Mouse (Mus musculus) intestine, embryonic 16.5 days (tissue): Measurements from ENCODE around the gene Arih1. TPM values are rescaled to one million over a fixed set of nuclear protein-coding genes. Genes with fewer than 3 reads are reported as not detected.
"Not testable (repeated sequence)": the region's sequence is repeated elsewhere in the genome, so short reads cannot be mapped to it uniquely, and the experiment has no call there.

Source experiments
- ATAC-seq: fragments of 200-750 bp; cut with Nextera tagmentation; 2 replicates; pipeline ENCODE4 v1.8.0; 2017; ENCODE audit warnings: moderate TSS enrichment, moderate library complexity
- H3K27ac ChIP-seq: fragments of 300-500 bp; sonication (generic); 2 replicates; pipeline ENCODE4 v1.5.1; 2014; ENCODE audit warnings: mild to moderate bottlenecking, low read length
- H3K27me3 ChIP-seq: fragments of 300-500 bp; sonication (generic); replicated peaks from 2 replicates; pipeline ENCODE4 v1.6.1; 2014; ENCODE audit warnings: low read length, control low read depth, mixed read lengths; ENCODE audit not compliant: control insufficient read depth, insufficient read depth
- H3K36me3 ChIP-seq: fragments of 300-500 bp; sonication (generic); 2 replicates; pipeline ENCODE4 v1.6.1; 2014; ENCODE audit warnings: low read length, control low read depth; ENCODE audit not compliant: control insufficient read depth, insufficient read depth
- H3K4me1 ChIP-seq: fragments of 300-500 bp; sonication (generic); 2 replicates; pipeline ENCODE4 v1.6.1; 2014; ENCODE audit warnings: low read length, control low read depth, mixed read lengths; ENCODE audit not compliant: control insufficient read depth, insufficient read depth
- H3K4me2 ChIP-seq: fragments of 300-500 bp; sonication (generic); 2 replicates; pipeline ENCODE4 v1.6.1; 2014; ENCODE audit warnings: low read depth, low read length, control low read depth
- H3K4me3 ChIP-seq: fragments of 300-500 bp; sonication (generic); 2 replicates; pipeline ENCODE4 v1.5.1; 2014; ENCODE audit warnings: mild to moderate bottlenecking, low read length
- H3K9ac ChIP-seq: fragments of 300-500 bp; sonication (generic); 2 replicates; pipeline ENCODE4 v1.6.1; 2014; ENCODE audit warnings: low read depth, low read length
- H3K9me3 ChIP-seq: fragments of 300-500 bp; sonication (generic); 2 replicates; pipeline ENCODE4 v1.6.1; 2016; ENCODE audit warnings: low read length, control low read depth; ENCODE audit not compliant: control insufficient read depth
- WGBS: fragments of 180-500 bp; shearing (Covaris S2); extraction: QIAGEN DNeasy Blood & Tissue Kit; methylation state at CpG from one replicate; pipeline ENCODE4 v1.1.7; 2014; 5-methylcytosine and 5-hydroxymethylcytosine counted together
- polyA plus RNA-seq: library from polyadenylated mRNA; unstranded; fragments of >200 nt; fragmentation: Nextera tagmentation; extraction: Ambion mirVana; gene quantifications from 2 replicates; pipeline ENCODE4 v1.2.1, GENCODE M21; 2015

Gene Arih1
- polyA plus RNA-seq, 1 experiment from 2014 or later: 7.7 TPM

- 90% methylated on average over 2 of the region's 2 CpGs for WGBS
- H3K27ac ChIP-seq: no peak overlapping the region
- no peaks in the 10 kb centered on the region for H3K4me1 ChIP-seq
- no peak overlapping the region for H3K4me2 ChIP-seq
- no peaks in the 10 kb centered on the region; the same call in 1 of the 2 replicates for H3K36me3 ChIP-seq
- H3K4me3 ChIP-seq: no peak overlapping the region
- no peak overlapping the region for H3K9ac ChIP-seq
- ATAC-seq: no peak
- H3K27me3 ChIP-seq: no peaks in the 10 kb centered on the region
- no peaks in the 10 kb centered on the region for H3K9me3 ChIP-seq
Measured at GRCm38 (mm10) chr9:59431626-59432025, 54.8 kb downstream of the Arih1 start.

DNA sequence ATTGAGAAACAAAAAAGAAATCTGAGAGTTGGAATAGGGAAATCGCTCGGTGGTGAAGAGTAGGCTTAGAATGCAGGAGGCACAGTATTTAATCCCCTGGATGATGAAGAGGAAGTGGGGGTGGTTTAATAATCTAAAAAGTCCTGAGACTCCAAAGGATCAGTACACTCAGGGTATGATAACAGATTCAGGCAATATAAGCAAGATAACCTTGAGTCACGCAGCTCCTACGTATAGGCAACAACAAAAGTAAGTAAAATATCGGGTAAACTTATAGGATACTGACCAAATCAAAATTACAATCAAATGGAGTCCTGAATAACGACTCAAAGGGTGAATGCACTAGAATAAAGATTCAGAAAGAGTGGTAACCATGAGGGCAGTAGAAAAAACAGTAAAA, 65.9 kb downstream of the Arih1 start:
- Histone ChIP-seq H3K4me2 (no peak overlapping the region), H3K9me3 (no peaks in the 10 kb centered on the region), H3K36me3 (no peaks in the 10 kb centered on the region), H3K9ac (no peak overlapping the region), H3K4me3 (no peak overlapping the region), H3K4me1 (no peaks in the 10 kb centered on the region), H3K27ac (no peak overlapping the region), H3K27me3 (no peaks in the 10 kb centered on the region)
- WGBS: 86% methylated on average over 6 of the region's 6 CpGs
- ATAC-seq: no peak

DNA sequence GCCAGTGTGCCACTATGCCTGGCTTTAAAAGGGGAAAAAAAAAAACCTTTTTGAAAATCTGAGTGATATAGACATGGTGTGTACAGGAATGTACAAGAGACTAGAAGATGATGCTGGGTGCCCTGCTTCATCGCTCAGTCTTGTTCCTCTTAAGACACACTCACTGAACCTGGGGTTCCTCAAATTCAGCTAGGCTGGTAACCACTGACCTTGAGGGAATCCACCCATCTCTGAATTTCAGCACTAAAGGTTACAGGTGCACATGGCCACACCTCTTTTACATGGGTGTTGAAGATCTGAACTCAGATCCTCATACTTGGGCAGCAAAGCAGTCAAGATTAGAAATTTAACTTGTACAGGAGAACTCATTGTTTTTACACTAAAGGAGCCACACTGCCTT, 79.1 kb downstream of the Arih1 start:
- Histone ChIP-seq H3K4me3 (no peak overlapping the region), H3K4me1 (no peaks in the 10 kb centered on the region), H3K36me3 (peaks cover 19% of the 10 kb centered on the region; the same call in 1 of the 2 replicates), H3K27me3 (no peaks in the 10 kb centered on the region), H3K27ac (no peak overlapping the region), H3K9me3 (no peaks in the 10 kb centered on the region), H3K4me2 (no peak overlapping the region), H3K9ac (no peak overlapping the region)
- WGBS: 95% methylated on average over 1 of the region's 1 CpGs
- ATAC-seq: no peak

DNA sequence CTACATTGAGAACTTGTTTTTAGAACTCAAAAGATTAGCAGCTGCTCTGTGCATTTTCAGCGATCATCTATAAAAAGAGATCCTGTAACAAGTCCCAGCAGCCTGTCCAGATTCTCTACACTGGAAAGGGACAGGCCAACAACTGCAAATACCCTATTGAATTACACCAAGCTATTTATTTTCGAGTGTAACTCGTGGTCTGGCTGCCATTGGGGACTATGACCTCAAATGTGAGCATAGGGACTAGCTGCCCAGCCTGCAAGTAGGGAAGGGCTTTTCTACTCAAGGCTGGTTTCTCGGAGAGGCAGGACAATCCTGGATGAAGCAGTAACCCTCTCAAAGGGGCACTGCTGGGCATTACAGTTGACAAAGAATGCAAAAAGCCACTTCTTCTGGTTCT, 97.3 kb downstream of the Arih1 start:
- Histone ChIP-seq H3K9me3 (no peaks in the 10 kb centered on the region), H3K27ac (no peak overlapping the region), H3K36me3 (peaks cover 14% of the 10 kb centered on the region), H3K9ac (no peak overlapping the region), H3K4me1 (no peaks in the 10 kb centered on the region), H3K4me3 (no peak overlapping the region), H3K4me2 (no peak overlapping the region), H3K27me3 (no peaks in the 10 kb centered on the region)
- 81% methylated on average over 4 of the region's 4 CpGs for WGBS
- no peak for ATAC-seq

GRCm38 (mm10) chr9:59388311-59388710, 98.1 kb downstream of the Arih1 start:
- WGBS: 84% methylated on average over 1 of the region's 1 CpGs
- Histone ChIP-seq H3K4me2 (no peak overlapping the region), H3K27ac (no peak overlapping the region), H3K9ac (no peak overlapping the region), H3K27me3 (no peaks in the 10 kb centered on the region), H3K4me3 (no peak overlapping the region), H3K4me1 (no peaks in the 10 kb centered on the region), H3K9me3 (no peaks in the 10 kb centered on the region), H3K36me3 (peaks cover 10% of the 10 kb centered on the region)
- no peak for ATAC-seq

DNA sequence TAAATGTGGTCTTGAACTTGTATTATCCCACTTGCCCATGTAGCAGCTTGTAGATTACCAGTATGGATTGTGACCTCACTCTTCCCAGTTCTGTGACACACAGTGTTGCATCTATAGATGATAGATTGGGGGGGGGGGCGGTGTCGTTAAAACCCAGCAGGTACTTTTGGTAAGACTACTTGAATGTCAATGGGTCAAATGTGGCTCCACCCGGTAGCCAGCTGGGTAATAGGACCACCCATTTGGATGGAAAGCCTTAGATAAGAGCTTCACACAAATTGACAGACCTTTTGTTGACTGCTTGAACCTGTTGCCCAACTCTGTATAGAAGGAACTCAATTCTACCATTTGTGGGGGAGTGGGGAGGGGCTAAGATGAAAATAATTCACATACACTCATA, 99.0 kb downstream of the Arih1 start:
- ATAC-seq: no peak
- Histone ChIP-seq H3K36me3 (0 out of 2 replicates have a peak, but pooled peaks cover 4% of the 10 kb centered on the region), H3K4me2 (no peak overlapping the region), H3K27me3 (no peaks in the 10 kb centered on the region), H3K27ac (no peak overlapping the region), H3K9me3 (no peaks in the 10 kb centered on the region), H3K4me3 (no peak overlapping the region), H3K9ac (no peak overlapping the region), H3K4me1 (no peaks in the 10 kb centered on the region)
- WGBS: 70% methylated on average over 3 of the region's 3 CpGs

GRCm38 (mm10) chr9:59375626-59376025, 110.8 kb downstream of the Arih1 start:
- no peak overlapping the region for H3K4me3 ChIP-seq
- ATAC-seq: no peak
- no peak overlapping the region for H3K4me2 ChIP-seq
- H3K9me3 ChIP-seq: no peaks in the 10 kb centered on the region
- H3K27ac ChIP-seq: no peak overlapping the region
- no peaks in the 10 kb centered on the region for H3K27me3 ChIP-seq
- H3K4me1 ChIP-seq: no peaks in the 10 kb centered on the region
- 92% methylated on average over 15 of the region's 15 CpGs for WGBS
- no peaks in the 10 kb centered on the region for H3K36me3 ChIP-seq
- no peak overlapping the region for H3K9ac ChIP-seq

- H3K27me3 ChIP-seq: no peaks in the 10 kb centered on the region
- H3K36me3 ChIP-seq: no peaks in the 10 kb centered on the region
- no peak overlapping the region for H3K4me3 ChIP-seq
- ATAC-seq: no peak
- WGBS: 89% methylated on average over 9 of the region's 9 CpGs
- no peaks in the 10 kb centered on the region for H3K9me3 ChIP-seq
- no peaks in the 10 kb centered on the region for H3K4me1 ChIP-seq
- no peak overlapping the region for H3K4me2 ChIP-seq
- no peak overlapping the region for H3K9ac ChIP-seq
- H3K27ac ChIP-seq: no peak overlapping the region
Measured at GRCm38 (mm10) chr9:59369646-59370045, 116.8 kb downstream of the Arih1 start.

- Histone ChIP-seq H3K9me3 (no peaks in the 10 kb centered on the region), H3K36me3 (no peaks in the 10 kb centered on the region), H3K4me3 (no peak overlapping the region), H3K4me1 (no peaks in the 10 kb centered on the region), H3K4me2 (no peak overlapping the region), H3K27ac (no peak overlapping the region), H3K9ac (no peak overlapping the region), H3K27me3 (no peaks in the 10 kb centered on the region)
- WGBS: 77% methylated on average over 5 of the region's 5 CpGs
- ATAC-seq: no peak
Measured at GRCm38 (mm10) chr9:59369220-59369619, 117.2 kb downstream of the Arih1 start.

GRCm38 (mm10) chr9:59360487-59360886, 125.9 kb downstream of the Arih1 start:
- H3K4me3 ChIP-seq, H3K9me3 ChIP-seq: not testable (repeated sequence)
- 100% methylated on average over 1 of the region's 3 CpGs for WGBS

More at GRCm38 (mm10) chr9:59360487-59360886, 125.9 kb downstream of the Arih1 start:
- not testable (repeated sequence) for H3K9ac ChIP-seq, H3K27me3 ChIP-seq, H3K36me3 ChIP-seq, H3K4me1 ChIP-seq, H3K4me2 ChIP-seq, ATAC-seq, H3K27ac ChIP-seq
